Mouse (Mus musculus) granulocyte monocyte progenitor cell, adult 5-6 weeks (primary cell): ENCODE data around the gene Slc11a1. TPM values are rescaled to one million over a fixed set of nuclear protein-coding genes. Genes with fewer than 3 reads are reported as not detected.
"Not testable (repeated sequence)": the region's sequence is repeated elsewhere in the genome, so short reads cannot be mapped to it uniquely, and the experiment has no call there.

Source experiments
- ATAC-seq: replicated peaks from 2 replicates; pipeline ENCODE4 v1.8.0; 2016; ENCODE audit warnings: mild to moderate bottlenecking, moderate TSS enrichment, inconsistent platforms; ENCODE audit not compliant: poor library complexity, severe bottlenecking
- total RNA-seq, 2 experiments: library from RNA; stranded (forward) in 1 of 2; stranded (reverse) in 1 of 2; fragments of 200-712, 200-1000 nt in 1 of 2; fragments of >200 nt in 1 of 2; fragmentation: Nextera tagmentation in 1 of 2; gene quantifications; 2 replicates each; pipeline ENCODE4 v1.2.3; 2014 to 2017

Gene Slc11a1
- total RNA-seq (2014; fragmentation: Nextera tagmentation) (0.38 and 0.49 TPM in 2 replicates), total RNA-seq (2017) (0.26 and 0.69 TPM in 2 replicates)

- ATAC-seq = peak; percentile 79
Observed at GRCm38 (mm10) chr1:74374980-74375379, at the start of gene Slc11a1. Slc11a1 (plus strand) TSS chr1:74375195.

DNA sequence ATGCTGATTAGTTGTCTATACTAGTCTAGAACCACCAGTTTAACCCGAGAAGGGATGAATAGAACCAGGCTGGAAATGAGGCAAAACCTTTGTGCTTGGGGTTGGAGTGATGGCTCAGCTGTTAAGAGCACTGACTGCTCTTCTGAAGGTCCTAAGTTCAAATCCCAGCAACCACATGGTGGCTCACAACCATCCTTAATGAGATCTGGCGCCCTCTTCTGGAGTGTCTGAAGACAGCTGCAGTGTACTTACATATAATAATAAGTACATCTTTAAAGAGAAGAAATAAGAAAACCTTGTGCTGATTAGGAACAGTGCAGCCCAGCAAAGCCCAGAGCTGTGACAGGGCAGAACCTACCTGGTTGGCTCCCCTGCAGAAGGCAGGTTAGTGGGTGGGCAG lies 48.1 kb upstream of the Slc11a1 start:
- ATAC-seq = not testable (repeated sequence)

DNA sequence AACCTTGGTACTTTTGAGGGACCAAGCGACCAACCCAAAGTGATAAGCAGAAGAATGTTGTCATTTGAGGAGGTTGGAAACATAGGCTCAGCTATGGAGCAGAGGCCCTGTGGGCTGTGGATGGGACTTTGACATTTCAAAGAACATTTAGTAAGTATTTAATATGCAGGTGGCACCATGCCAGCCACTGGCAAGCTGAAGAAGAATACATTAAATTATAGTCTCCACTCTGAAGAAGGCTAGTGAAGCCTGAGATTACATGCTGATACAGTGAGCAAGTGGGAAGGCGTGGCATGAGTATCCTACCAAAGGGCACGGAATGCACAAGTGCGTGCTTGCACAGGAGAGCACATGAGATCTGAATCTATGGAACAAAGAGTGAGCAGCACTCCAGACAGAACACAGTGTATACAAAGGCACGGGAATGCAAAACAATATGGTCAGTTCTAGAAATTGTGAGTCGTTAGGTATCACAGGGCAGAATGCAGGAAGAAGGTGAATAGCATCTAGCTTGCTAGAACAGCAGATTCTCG lies 45.0 kb upstream of the Slc11a1 start:
- ATAC-seq = no peak

DNA sequence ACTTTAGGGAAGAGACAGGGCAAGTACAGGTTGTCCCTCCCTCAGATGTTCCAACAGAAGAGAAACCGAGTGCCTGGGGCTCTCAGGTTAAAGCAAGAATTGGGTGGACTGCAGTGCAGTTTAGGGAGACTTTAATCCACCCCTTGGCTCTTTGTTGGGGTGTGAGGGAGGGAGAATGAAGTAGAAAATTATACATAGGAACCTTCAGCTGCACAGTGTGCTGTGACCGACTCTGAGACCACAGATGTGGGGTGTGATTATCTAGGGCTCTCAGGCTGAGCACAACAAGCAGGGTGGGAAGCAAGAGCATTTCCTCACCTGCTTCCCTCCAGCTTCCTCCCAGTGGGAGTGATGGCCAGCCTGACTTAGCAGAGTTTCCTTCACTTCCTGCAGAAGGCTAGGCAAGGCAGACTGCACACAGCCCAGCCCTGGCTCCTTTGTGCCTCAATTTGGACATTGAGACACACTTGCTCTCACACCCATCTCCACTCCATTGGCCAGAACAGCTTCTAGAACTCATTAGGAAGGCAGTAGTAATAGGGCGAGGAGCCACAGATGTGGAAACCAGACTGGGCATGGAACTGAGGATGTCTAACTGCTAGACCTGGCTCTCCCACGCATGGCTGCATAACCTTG lies 43.8 kb upstream of the Slc11a1 start:
- ATAC-seq = peak; percentile 20

GRCm38 (mm10) chr1:74332241-74332763 lies 42.7 kb upstream of the Slc11a1 start:
- ATAC-seq = peak; percentile 91

DNA sequence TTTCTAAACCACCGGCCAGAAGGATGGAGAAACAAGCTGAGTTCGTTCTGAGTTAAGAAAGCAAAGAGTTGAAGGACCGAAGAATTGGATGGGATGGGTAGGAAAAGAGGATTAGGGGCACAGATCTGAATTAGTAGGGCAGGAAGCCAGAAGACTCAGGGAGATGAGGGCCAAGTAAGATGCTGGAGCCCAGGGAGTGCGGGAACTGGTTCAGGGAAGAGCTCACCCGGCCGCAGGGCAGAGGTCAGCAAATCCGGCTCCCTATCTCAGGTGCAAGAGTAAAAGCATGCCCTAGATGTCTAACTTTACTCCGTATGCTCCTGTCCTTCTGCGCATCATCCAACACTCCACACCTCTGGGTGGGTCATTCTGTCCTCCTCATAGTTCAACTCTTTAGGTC lies 42.1 kb upstream of the Slc11a1 start:
- no peak for ATAC-seq

DNA sequence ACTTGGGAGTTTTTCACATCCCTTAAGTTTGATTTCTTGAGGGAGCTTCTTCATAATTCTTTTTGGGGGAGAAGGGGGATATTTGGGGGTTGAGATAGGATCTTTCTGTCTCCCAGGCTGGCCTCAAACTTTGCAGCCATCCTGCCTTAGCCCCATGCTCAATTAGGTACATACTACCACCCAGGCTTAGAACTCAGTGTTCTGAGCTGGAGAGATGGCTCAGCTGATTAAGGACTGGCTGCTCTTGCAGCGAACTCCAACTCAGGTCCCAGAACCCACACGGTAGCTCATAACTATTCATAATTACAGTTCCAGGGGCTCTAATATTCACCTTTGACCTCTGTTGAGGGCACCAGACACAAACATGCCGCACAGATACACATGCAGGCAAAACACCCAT lies 40.4 kb upstream of the Slc11a1 start:
- no peak for ATAC-seq

DNA sequence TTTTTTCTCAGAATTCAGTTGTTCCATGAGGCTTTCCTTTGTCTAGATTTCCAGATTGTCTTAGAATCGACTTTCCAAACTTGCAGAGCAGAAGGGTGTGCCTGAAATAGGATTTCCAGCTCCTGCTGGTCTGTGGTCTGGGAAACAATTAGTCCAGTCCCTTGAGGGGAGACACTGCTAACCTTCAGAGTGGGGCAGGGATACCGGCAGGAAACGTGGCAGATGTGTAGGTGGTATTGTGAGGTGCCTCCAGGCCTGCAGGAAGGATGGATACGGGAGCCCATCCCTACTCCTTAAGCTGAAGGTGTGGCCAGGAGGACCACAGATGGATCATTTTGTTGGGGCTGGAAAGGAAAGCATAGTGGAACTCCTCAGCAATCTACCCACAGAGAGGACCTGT lies 40.0 kb upstream of the Slc11a1 start:
- no peak for ATAC-seq

- no peak for ATAC-seq
Observed at GRCm38 (mm10) chr1:74335436-74336170, 39.4 kb upstream of the Slc11a1 start.

DNA sequence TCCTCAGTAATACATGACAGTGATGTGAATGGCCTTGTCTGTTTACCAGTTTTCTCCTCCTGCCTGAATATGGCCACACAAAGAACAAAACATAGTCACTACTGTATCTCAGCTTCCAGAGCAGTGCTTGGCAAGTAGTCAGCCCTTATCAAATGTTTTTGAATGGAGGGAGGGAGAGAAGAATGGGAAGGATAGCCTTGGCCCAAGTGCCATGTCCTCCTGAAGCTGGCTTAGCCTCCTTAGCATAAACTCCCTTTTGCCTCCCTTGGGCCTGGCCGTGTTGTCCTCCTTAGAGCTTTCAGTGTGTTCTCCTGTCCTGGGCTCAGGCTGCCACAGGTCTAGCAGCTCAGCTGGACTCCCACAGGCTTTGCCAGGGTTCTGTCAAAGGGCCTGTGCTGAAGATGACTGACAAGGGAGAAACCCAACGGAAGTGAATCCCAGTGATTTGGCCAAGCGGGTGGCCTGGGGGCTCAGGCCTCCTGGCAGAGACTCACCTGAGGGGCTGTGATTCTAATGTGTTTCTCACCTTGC lies 37.7 kb upstream of the Slc11a1 start:
- no peak for ATAC-seq

- no peak for ATAC-seq
Observed at GRCm38 (mm10) chr1:74338013-74338412, 37.0 kb upstream of the Slc11a1 start.

GRCm38 (mm10) chr1:74338626-74339025 lies 36.4 kb upstream of the Slc11a1 start:
- ATAC-seq = no peak

- no peak for ATAC-seq
Observed at GRCm38 (mm10) chr1:74339917-74340316, 35.1 kb upstream of the Slc11a1 start.

GRCm38 (mm10) chr1:74340361-74340764 lies 34.6 kb upstream of the Slc11a1 start:
- no peak for ATAC-seq

DNA sequence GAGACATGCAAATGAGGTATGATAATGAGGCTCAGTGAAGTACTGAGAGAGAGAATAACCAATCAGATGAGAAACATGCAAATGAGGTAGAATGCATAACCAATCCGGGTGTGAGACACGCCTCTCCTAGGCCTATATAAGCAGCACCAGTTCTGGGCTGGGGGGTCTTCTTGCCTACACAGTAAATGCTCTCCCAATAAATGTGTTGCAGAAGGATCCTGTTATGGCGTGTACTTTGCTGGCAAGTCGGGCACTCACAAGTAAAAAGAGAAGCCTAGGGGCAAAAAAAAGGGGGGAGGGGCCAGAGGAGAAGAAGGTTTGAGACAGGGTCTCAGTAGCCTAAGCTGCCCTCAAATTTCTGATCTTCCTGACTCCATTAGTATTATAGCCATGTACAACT lies 34.0 kb upstream of the Slc11a1 start:
- not testable (repeated sequence) for ATAC-seq

DNA sequence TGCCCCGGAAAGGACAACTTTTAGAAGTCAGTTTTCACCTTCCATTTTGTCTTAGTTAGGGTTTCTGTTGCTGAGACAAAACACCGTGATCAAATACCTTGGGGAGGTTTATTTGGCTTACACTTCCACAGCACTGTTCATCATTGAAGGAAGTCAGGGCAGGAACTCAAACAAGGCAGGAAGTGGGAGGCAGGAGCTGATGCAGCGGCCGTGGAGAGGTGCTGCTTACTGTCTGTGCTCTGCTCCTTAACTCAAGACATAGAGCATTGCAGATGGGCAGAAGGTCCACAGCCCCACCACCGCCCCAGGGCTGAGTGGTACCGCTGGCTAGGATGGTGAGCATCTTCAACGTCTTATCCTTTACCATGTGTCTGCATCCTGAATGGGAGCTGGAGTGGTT lies 33.1 kb upstream of the Slc11a1 start:
- ATAC-seq = no peak

- no peak for ATAC-seq
Observed at GRCm38 (mm10) chr1:74342308-74342707, 32.7 kb upstream of the Slc11a1 start.

- no peak for ATAC-seq
Observed at GRCm38 (mm10) chr1:74343161-74343560, 31.8 kb upstream of the Slc11a1 start.

- ATAC-seq = no peak
Observed at GRCm38 (mm10) chr1:74344163-74344916, 30.7 kb upstream of the Slc11a1 start.

DNA sequence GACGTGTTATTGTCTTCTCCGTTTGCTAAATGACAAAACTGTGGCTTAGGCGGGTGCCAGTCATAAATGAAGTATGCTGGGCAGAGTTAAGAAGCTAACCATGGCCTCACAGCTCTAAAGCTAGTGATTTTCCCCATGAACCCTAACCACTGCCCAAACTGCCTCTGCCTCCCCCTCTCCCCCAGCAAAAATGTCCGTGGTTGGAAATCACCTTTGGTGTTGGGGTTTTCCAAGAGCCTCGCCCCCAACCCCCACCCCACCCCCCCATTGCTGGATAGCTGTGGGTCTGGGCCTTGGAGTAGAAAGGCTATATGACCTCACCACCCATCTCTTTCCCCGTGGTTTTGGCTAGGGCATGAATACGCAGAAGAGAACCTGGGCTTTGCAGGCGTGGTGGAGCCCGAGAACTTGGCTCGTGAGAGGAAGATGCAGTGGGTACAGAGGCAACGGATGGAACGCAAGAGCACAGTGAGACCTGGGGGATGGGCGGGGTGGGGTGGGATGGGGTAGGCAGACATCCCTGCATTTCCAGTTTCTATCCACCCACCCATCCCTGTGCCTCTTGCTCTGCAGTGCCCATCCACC lies 23.7 kb upstream of the Slc11a1 start:
- ATAC-seq = no peak
